Mouse (Mus musculus) midbrain, embryonic 15.5 days (tissue): Measurements from ENCODE around the gene Camkmt. TPM values are rescaled to one million over a fixed set of nuclear protein-coding genes. Genes with fewer than 3 reads are reported as not detected.
A peak's percentile ranks its signal among the peaks of the same experiment; 100 is the strongest.

Source experiments
- ATAC-seq: fragments of 200-750 bp; cut with Nextera tagmentation; replicated peaks from 2 replicates; pipeline ENCODE4 v1.8.0; 2017; ENCODE audit warnings: moderate TSS enrichment
- H3K27ac ChIP-seq: fragments of 300-500 bp; sonication (generic); 2 replicates; pipeline ENCODE4 v1.5.1; 2015; ENCODE audit warnings: mild to moderate bottlenecking, inconsistent platforms
- H3K27me3 ChIP-seq: fragments of 300-500 bp; sonication (generic); replicated peaks from 2 replicates; pipeline ENCODE4 v1.6.1; 2015; ENCODE audit warnings: inconsistent platforms
- H3K36me3 ChIP-seq: fragments of 300-500 bp; sonication (generic); replicated peaks from 2 replicates; pipeline ENCODE4 v1.6.1; 2015; ENCODE audit warnings: inconsistent platforms
- H3K4me1 ChIP-seq: fragments of 300-500 bp; sonication (generic); 2 replicates; pipeline ENCODE4 v1.6.1; 2015; ENCODE audit warnings: inconsistent platforms
- H3K4me2 ChIP-seq: fragments of 300-500 bp; sonication (generic); 2 replicates; pipeline ENCODE4 v1.6.1; 2015; ENCODE audit warnings: inconsistent platforms, mild to moderate bottlenecking, moderate library complexity
- H3K4me3 ChIP-seq: fragments of 300-500 bp; sonication (generic); 2 replicates; pipeline ENCODE4 v1.5.1; 2015; ENCODE audit warnings: mild to moderate bottlenecking, inconsistent platforms
- H3K9ac ChIP-seq: fragments of 300-500 bp; sonication (generic); 2 replicates; pipeline ENCODE4 v1.6.1; 2015; ENCODE audit warnings: mild to moderate bottlenecking, inconsistent platforms
- H3K9me3 ChIP-seq: fragments of 300-500 bp; sonication (generic); 2 replicates; pipeline ENCODE4 v1.6.1; 2016; ENCODE audit warnings: inconsistent platforms
- WGBS: fragments of 180-500 bp; shearing (Covaris S2); methylation state at CpG from one replicate; pipeline ENCODE4 v1.1.7; 2015; ENCODE audit warnings: mixed read lengths; 5-methylcytosine and 5-hydroxymethylcytosine counted together
- polyA plus RNA-seq: library from polyadenylated mRNA; unstranded; fragments of >200 nt; fragmentation: Nextera tagmentation; extraction: Ambion mirVana; gene quantifications from 2 replicates; pipeline ENCODE4 v1.2.1, GENCODE M21; 2015

The Camkmt gene
- polyA plus RNA-seq, result 23.3 and 24.1 TPM in 2 replicates

DNA sequence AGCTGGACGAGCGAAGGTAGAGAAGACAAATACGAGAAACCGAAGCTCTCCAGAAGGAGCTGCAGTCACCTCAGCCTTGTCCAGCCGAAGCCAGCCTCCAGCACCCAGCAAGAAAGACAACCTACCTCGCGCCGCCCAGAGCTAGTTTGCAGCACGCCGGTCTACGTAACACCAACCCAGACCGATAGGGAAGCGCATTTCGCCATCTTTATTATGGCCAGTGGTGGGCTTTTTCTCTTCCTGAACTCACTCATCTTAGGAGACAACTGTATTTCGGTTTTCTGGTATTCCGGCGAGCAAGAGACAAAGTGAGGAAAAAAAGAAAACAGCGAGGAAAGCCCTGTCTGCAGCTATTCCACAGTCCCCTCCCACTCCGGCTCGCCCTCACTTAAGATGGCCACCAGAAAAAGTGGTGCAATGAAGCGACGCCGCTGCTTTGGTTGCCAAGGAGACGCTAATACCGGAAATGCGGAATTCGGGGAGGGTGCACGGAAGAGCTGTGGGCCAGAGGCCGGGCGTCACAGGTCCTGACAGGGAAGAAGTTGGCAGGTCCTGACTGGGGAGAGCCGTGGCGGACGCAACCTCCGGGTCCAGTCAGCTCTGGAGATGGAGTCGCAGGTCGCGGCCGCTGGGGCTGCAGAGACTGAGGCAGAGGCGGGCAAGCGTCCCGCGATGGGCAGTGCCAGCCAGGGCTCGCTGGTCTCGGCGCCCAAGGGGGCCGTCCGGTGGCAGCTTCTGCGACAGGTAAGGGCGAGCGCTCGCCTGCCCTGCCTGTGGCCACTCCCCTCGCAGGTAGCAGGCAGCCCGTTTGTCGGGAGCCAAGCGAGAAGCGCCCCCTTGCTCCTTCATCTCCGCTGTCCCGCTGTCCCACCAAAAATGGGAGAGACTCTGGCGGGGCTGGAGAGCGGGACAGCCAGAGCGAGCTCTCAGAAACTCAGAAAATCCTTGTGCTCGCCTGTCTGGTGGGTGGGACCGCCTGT lies at the start of gene Camkmt, which contains the start of gene Prepl:
Camkmt (plus strand) TSS at position 433 of the 980 bp plus-strand sequence.
Prepl (minus strand) TSS at position 122 of the 980 bp plus-strand sequence.
- Histone ChIP-seq H3K27me3 (no peaks in the 10 kb centered on the region), H3K36me3 (no peaks in the 10 kb centered on the region), H3K4me2 (peak within 1 kb of the TSS; percentile 89), H3K27ac (peak within 1 kb of the TSS; percentile 93), H3K4me1 (peaks cover 24% of the 10 kb centered on the region), H3K9ac (peak within 1 kb of the TSS; percentile 88), H3K4me3 (peak within 1 kb of the TSS; percentile 100), H3K9me3 (no peaks in the 10 kb centered on the region)
- under 1% methylated on average over 63 of the region's 63 CpGs for WGBS
- peak; percentile 99 for ATAC-seq

DNA sequence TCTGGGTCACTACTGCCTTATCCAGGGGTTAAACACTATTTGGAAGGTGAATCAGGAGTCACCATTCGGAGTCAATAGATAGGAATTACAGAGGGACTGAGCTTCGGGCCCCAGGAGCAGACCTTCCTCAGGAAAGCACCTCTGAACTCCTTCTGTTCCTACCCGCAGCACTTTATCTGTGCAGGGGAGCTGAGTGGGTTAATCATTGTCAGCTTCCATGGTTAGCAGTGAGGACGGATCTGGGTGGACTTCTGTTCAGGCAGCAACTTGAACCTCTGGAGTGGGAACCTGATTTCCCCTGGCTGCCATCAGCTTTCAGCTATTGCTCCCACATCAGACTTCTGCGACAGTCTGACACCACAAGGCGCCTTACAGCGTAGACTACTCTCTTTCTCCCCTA lies 49.4 kb upstream of the Camkmt start:
- Histone ChIP-seq H3K27me3 (no peaks in the 10 kb centered on the region), H3K9ac (no peak overlapping the region), H3K4me3 (no peak overlapping the region), H3K36me3 (no peaks in the 10 kb centered on the region), H3K4me1 (no peaks in the 10 kb centered on the region), H3K4me2 (no peak overlapping the region), H3K27ac (no peak overlapping the region), H3K9me3 (no peaks in the 10 kb centered on the region)
- no peak for ATAC-seq
- 81% methylated on average over 7 of the region's 7 CpGs for WGBS

DNA sequence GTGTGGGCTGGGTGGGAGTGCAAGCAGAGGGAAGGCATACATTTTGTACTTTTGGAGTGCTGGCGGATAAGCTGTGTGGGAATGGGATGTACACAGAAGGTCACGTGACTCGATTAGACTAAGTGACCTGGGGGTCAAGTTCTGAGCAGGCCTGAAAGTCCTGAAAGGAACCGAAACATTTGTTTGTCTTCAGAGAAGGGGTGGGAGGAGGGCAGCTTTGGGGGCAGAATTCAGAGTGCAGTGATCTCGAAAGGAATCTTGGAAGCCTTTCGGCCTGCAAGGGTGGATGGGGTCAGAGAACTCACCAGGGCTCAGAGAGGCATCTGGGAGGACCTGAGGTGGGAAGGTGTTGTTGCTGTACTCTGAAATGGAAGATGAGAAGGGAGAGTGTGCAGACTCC lies 47.9 kb upstream of the Camkmt start:
- WGBS, result 67% methylated on average over 6 of the region's 6 CpGs
- no peak overlapping the region for H3K4me2 ChIP-seq
- no peaks in the 10 kb centered on the region for H3K4me1 ChIP-seq
- no peaks in the 10 kb centered on the region for H3K27me3 ChIP-seq
- H3K4me3 ChIP-seq, result no peak overlapping the region
- H3K9ac ChIP-seq, result no peak overlapping the region
- ATAC-seq, result no peak
- no peak overlapping the region for H3K27ac ChIP-seq
- no peaks in the 10 kb centered on the region for H3K36me3 ChIP-seq
- no peaks in the 10 kb centered on the region for H3K9me3 ChIP-seq

DNA sequence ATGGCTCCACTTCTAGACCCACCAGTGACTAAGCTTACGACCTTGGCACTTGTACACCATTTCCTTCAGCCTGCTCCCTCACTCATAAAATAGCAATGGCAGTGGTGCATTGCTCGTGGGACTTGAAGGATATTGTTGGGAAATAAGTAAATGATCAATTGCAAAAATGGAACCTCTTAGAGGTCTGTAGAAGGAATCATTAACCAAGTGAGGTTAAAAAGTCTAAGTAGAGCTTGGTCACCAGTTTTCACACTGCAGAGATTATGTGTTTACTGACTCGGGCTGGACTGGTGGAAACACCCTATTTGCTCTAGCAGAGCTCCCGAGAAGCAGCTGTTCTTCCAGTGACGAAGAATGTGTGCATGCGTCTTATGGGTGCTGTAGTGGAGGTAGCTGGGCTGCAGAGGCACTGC lies 46.9 kb upstream of the Camkmt start:
- H3K27ac ChIP-seq, result no peak overlapping the region
- 87% methylated on average over 6 of the region's 6 CpGs for WGBS

DNA sequence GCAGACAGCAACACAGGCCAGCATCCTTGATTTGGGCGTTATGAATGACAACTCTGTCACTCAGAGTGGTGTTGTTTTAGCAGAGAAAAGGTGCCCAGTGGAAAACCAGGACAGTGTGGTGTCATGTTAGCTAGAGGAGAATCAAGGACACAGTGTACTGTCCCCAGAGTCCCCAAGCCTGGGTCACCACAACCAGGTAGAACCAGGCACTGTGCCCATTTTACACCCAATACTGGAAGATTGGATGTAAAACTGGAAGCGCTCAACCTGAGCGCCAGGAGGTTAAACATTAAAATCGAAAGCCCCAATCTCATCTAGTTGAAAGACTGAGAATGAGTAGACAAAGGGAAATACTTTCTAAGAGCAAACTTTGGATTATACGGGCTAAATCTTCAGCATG lies 45.9 kb upstream of the Camkmt start:
- H3K27ac ChIP-seq, result no peak overlapping the region
- H3K9ac ChIP-seq, result no peak overlapping the region
- H3K4me1 ChIP-seq, result no peaks in the 10 kb centered on the region
- ATAC-seq, result no peak
- no peak overlapping the region for H3K4me3 ChIP-seq
- H3K9me3 ChIP-seq, result no peaks in the 10 kb centered on the region
- H3K27me3 ChIP-seq, result no peaks in the 10 kb centered on the region
- H3K36me3 ChIP-seq, result no peaks in the 10 kb centered on the region
- 95% methylated on average over 5 of the region's 5 CpGs for WGBS
- H3K4me2 ChIP-seq, result no peak overlapping the region

More for the DNA sequence above, 46.9 kb upstream of the Camkmt start:
- ATAC-seq, result no peak
- H3K27me3 ChIP-seq, result no peaks in the 10 kb centered on the region
- H3K9ac ChIP-seq, result no peak overlapping the region
- no peaks in the 10 kb centered on the region for H3K4me1 ChIP-seq
- H3K4me2 ChIP-seq, result no peak overlapping the region
- no peaks in the 10 kb centered on the region for H3K9me3 ChIP-seq
- H3K36me3 ChIP-seq, result no peaks in the 10 kb centered on the region
- no peak overlapping the region for H3K4me3 ChIP-seq

DNA sequence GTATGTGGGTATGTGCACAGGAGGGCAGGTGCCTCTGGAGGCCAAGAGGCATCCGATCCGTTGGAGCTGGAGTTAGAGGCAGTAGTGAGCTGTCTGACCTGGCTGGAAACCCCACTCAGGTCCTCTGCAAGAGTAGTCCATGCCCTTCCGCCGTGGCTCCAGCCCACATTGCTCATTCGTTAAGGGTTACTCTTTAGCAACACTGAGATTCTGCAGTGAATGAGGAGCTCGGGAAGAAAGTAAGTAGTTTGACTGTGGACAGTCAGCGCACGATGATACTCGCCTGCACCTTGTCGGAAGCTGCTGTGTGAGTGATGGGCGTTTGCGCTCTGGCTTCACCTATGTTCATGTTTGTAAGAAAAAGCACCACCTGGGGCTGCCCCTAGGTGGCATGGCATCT lies 45.2 kb upstream of the Camkmt start:
- no peaks in the 10 kb centered on the region for H3K4me1 ChIP-seq
- H3K36me3 ChIP-seq, result no peaks in the 10 kb centered on the region
- H3K27ac ChIP-seq, result no peak overlapping the region
- 88% methylated on average over 12 of the region's 12 CpGs for WGBS
- H3K9me3 ChIP-seq, result no peaks in the 10 kb centered on the region
- no peak for ATAC-seq
- no peak overlapping the region for H3K4me2 ChIP-seq
- H3K27me3 ChIP-seq, result no peaks in the 10 kb centered on the region
- H3K9ac ChIP-seq, result no peak overlapping the region
- H3K4me3 ChIP-seq, result no peak overlapping the region

DNA sequence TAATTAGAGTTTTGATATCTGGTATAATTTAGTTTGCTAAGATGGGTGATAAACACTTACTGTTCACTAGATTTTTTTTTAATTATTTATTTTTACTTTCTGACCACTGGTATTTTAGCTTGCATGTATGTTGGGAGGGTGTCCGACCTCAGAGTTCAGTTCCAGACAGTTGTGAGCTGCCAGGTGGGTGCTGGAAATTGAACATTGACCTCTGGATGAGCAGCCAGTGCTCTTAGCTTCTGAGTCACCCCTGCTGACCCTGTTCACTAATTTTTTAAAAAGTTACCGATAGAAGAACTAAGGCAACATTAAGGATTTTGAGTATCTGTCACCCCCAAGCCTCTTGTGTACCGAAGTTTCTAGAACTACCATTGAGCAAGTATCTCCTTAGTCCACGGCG lies 42.0 kb upstream of the Camkmt start:
- ATAC-seq, result no peak
- no peak overlapping the region for H3K4me2 ChIP-seq
- no peak overlapping the region for H3K9ac ChIP-seq
- H3K4me1 ChIP-seq, result no peaks in the 10 kb centered on the region
- no peak overlapping the region for H3K4me3 ChIP-seq
- H3K9me3 ChIP-seq, result no peaks in the 10 kb centered on the region
- no peaks in the 10 kb centered on the region for H3K36me3 ChIP-seq
- H3K27me3 ChIP-seq, result no peaks in the 10 kb centered on the region
- 97% methylated on average over 5 of the region's 5 CpGs for WGBS
- H3K27ac ChIP-seq, result no peak overlapping the region

DNA sequence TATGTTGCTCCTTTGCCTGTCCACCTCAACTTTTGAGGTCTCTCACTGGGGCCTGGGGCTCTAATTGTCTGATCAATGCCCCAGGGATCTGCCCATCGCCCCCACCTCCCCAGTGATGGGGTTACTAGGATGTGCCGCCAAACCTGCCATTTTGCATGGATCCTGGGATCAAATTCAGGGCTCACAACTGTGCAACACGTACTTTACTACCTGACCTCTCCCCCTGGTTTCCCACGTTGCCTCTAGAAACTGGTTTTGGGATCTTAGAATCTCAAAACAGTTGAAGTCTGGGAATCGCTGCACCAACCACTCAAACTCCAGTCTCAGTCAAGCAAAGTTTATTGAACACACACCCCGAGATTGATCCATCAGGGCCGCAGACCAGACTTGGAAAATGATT lies 32.1 kb upstream of the Camkmt start:
- H3K9me3 ChIP-seq, result no peaks in the 10 kb centered on the region
- no peak for ATAC-seq
- no peak overlapping the region for H3K4me2 ChIP-seq
- 0 out of 2 replicates have a peak, but pooled peaks cover 3% of the 10 kb centered on the region for H3K36me3 ChIP-seq
- no peak overlapping the region for H3K27ac ChIP-seq
- no peaks in the 10 kb centered on the region for H3K27me3 ChIP-seq
- 86% methylated on average over 7 of the region's 7 CpGs for WGBS
- H3K9ac ChIP-seq, result no peak overlapping the region
- no peak overlapping the region for H3K4me3 ChIP-seq
- no peaks in the 10 kb centered on the region for H3K4me1 ChIP-seq

DNA sequence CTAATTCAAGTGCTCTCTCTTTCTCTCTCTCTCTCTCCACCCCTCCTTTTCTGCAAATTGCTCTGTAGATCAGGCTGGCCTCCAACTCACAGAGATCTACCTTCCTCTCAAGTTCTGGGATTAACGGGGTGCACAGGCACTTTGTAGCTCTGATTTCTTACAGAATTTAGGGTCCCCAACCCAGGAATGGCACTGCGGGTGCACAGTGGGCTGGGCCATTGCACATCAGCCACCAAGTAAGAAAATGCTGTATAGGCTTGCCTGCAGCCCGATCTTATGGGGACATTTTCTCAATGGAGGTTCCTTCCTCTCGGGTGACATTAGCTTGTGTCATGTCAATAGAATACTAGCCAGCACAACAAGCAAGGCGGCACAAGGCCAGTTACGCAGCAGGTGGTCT lies 31.2 kb upstream of the Camkmt start:
- 90% methylated on average over 6 of the region's 6 CpGs for WGBS
- Histone ChIP-seq H3K27me3 (no peaks in the 10 kb centered on the region), H3K9me3 (no peaks in the 10 kb centered on the region), H3K4me3 (no peak overlapping the region), H3K4me1 (no peaks in the 10 kb centered on the region), H3K27ac (no peak overlapping the region), H3K36me3 (peaks cover 10% of the 10 kb centered on the region; the same call in 1 of the 2 replicates), H3K9ac (no peak overlapping the region), H3K4me2 (no peak overlapping the region)
- ATAC-seq, result no peak

DNA sequence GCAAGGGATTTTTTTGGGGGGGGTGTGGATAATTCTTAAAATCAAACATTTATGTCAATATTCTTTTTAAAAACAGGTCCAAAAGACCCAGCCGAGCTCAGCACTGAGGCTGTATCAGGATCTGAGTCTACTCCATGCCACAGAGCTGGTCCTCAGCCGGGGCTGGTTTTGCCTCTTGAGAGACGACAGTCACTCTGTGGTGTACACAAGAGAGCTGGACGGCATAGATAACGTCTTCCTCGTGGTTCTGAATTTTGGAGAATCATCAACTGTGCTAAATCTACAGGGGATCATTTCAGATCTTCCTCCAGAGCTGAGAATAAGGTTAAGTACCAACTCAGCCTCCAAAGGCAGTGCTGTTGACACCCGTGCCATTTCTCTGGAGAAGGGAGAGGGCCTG lies 26.8 kb upstream of the Camkmt start:
- no peaks in the 10 kb centered on the region for H3K9me3 ChIP-seq
- no peaks in the 10 kb centered on the region for H3K27me3 ChIP-seq
- H3K4me3 ChIP-seq, result no peak overlapping the region
- peaks cover 37% of the 10 kb centered on the region for H3K36me3 ChIP-seq
- H3K4me2 ChIP-seq, result no peak overlapping the region
- no peak for ATAC-seq
- no peak overlapping the region for H3K27ac ChIP-seq
- no peaks in the 10 kb centered on the region for H3K4me1 ChIP-seq
- no peak overlapping the region for H3K9ac ChIP-seq
- WGBS, result 89% methylated on average over 7 of the region's 7 CpGs

DNA sequence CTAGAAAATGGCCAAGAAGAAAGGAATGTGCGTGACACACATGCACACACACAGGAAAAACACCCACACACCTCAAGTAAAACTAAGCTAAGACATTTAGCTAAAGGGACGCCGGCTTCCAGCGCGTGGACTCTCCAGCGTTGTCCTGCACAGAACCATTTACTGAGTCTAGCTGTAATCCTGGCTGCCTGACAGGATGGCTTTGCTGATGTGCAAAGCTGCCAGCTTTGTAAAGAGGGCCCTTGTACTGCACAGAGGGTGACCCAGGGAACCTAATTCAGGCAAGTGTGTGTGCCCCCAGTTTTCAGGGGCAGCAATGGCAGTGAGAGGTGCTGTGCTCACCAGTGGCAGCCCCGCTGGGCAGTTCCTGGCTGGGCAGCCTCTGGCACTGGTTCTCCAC lies 23.0 kb upstream of the Camkmt start:
- 94% methylated on average over 7 of the region's 7 CpGs for WGBS
- no peak for ATAC-seq
- peaks cover 59% of the 10 kb centered on the region for H3K36me3 ChIP-seq

DNA sequence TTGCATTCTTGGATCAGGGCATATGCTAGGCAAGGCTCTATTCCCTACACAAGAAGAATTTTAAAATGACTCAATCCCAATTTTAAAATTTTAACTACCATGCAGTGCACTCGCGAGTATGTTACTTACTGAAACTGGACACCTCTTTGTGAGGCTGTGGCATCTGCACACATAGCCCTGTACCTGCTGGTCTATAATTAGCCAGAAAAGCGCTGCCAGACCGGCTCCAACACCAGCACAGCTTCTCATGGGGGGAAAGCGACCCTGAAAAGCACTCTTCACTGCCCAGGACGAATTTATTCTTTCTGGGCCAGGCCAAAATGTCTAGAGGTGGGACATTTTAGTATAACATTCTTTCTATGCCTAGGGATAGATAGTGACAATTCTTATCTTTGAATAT lies 19.7 kb upstream of the Camkmt start:
- H3K27ac ChIP-seq, result no peak overlapping the region
- H3K9me3 ChIP-seq, result no peaks in the 10 kb centered on the region
- ATAC-seq, result no peak
- no peak overlapping the region for H3K4me2 ChIP-seq
- 94% methylated on average over 6 of the region's 6 CpGs for WGBS
- peaks cover 39% of the 10 kb centered on the region for H3K36me3 ChIP-seq
- no peak overlapping the region for H3K4me3 ChIP-seq
- H3K27me3 ChIP-seq, result no peaks in the 10 kb centered on the region
- H3K4me1 ChIP-seq, result peaks cover 11% of the 10 kb centered on the region
- H3K9ac ChIP-seq, result no peak overlapping the region

More for the DNA sequence above, 23.0 kb upstream of the Camkmt start:
- H3K4me2 ChIP-seq, result no peak overlapping the region
- H3K27me3 ChIP-seq, result no peaks in the 10 kb centered on the region
- H3K4me1 ChIP-seq, result peaks cover 1% of the 10 kb centered on the region
- no peak overlapping the region for H3K27ac ChIP-seq
- H3K4me3 ChIP-seq, result no peak overlapping the region
- H3K9ac ChIP-seq, result no peak overlapping the region
- H3K9me3 ChIP-seq, result no peaks in the 10 kb centered on the region
